Mouse (Mus musculus) mouse embryonic stem cell (cell line): ENCODE data around the gene Gm17660.

Experiments used
- in situ Hi-C, 2 experiments: fragments of 300-500 bp; cut with MboI; formaldehyde crosslinking; loops; 1 replicate in 1 of 2; 3 replicates in 1 of 2; pipeline ENCODE4 v1.14.3; 2019 to 2020; ENCODE audit warnings: low sequenced_read_pairs in 2 of 2, low pct_unique_long_range_greater_than_20kb in 1 of 2, mixed read lengths in 1 of 2; ENCODE audit not compliant: unreplicated experiment in 1 of 2

Gm17660 gene

GRCm38 (mm10) chr5:104095416-104096077, 18.1 kb upstream of the Gm17660 start:
- in situ Hi-C loops, result no loop called here

- in situ Hi-C loops, result no loop called here
Measured at GRCm38 (mm10) chr5:104089751-104090150, 12.3 kb upstream of the Gm17660 start.

GRCm38 (mm10) chr5:104085366-104085765, 8.0 kb upstream of the Gm17660 start:
- in situ Hi-C loops, result no loop called here

GRCm38 (mm10) chr5:104080736-104081135, 3.3 kb upstream of the Gm17660 start:
- in situ Hi-C loops, result no loop called here

- in situ Hi-C loops, result no loop called here
Measured at GRCm38 (mm10) chr5:104076361-104076760, 1.0 kb downstream of the Gm17660 start.

GRCm38 (mm10) chr5:104074388-104074787, 3.0 kb downstream of the Gm17660 start:
- in situ Hi-C loops, result no loop called here

- in situ Hi-C loops, result no loop called here
Measured at GRCm38 (mm10) chr5:104073602-104074001, 3.8 kb downstream of the Gm17660 start.

- in situ Hi-C loops, result no loop called here
Measured at GRCm38 (mm10) chr5:104072272-104072886, 5.0 kb downstream of the Gm17660 start.

GRCm38 (mm10) chr5:104071048-104071447, 6.4 kb downstream of the Gm17660 start:
- in situ Hi-C loops, result no loop called here

GRCm38 (mm10) chr5:104068751-104069150, 8.7 kb downstream of the Gm17660 start:
- in situ Hi-C loops, result no loop called here

- in situ Hi-C loops, result no loop called here
Measured at GRCm38 (mm10) chr5:104062773-104063551, 14.4 kb downstream of the Gm17660 start.

GRCm38 (mm10) chr5:104061936-104062772, 15.3 kb downstream of the Gm17660 start:
- in situ Hi-C loops, result no loop called here

- in situ Hi-C loops, result no loop called here
Measured at GRCm38 (mm10) chr5:104060429-104060828, 17.0 kb downstream of the Gm17660 start.

GRCm38 (mm10) chr5:104059628-104060027, 17.8 kb downstream of the Gm17660 start:
- in situ Hi-C loops, result loop anchor here in 1 of 2 experiments (10.0 kb wide), 1 partner anchor 275 kb away; no protein-coding TSS in a partner anchor

- in situ Hi-C loops, result loop anchor here in 1 of 2 experiments (10.0 kb wide), 1 partner anchor 277 kb away; no protein-coding TSS in a partner anchor
Measured at GRCm38 (mm10) chr5:104058021-104058420, 19.4 kb downstream of the Gm17660 start.

GRCm38 (mm10) chr5:104056295-104056694, 21.1 kb downstream of the Gm17660 start:
- in situ Hi-C loops, result loop anchor here in 1 of 2 experiments (10.0 kb wide), 1 partner anchor 279 kb away; no protein-coding TSS in a partner anchor

- in situ Hi-C loops, result loop anchor here in 1 of 2 experiments (10.0 kb wide), 1 partner anchor 279 kb away; no protein-coding TSS in a partner anchor
Measured at GRCm38 (mm10) chr5:104055816-104056215, 21.6 kb downstream of the Gm17660 start.

GRCm38 (mm10) chr5:104054938-104055337, 22.5 kb downstream of the Gm17660 start:
- in situ Hi-C loops, result loop anchor here in 1 of 2 experiments (10.0 kb wide), 1 partner anchor 280 kb away; no protein-coding TSS in a partner anchor
